Mouse (Mus musculus) MEL (cell line): Measurements from ENCODE around the gene Mrpl9. TPM values are rescaled to one million over a fixed set of nuclear protein-coding genes. Genes with fewer than 3 reads are reported as not detected.

Source experiments
- DNase-seq: peaks from one replicate; pipeline ENCODE4 v3.0.0; 2011; ENCODE audit warnings: low read depth, low spot score
- H3K27ac ChIP-seq: 2 replicates; pipeline ENCODE4 v1.5.1; 2012; ENCODE audit warnings: low read depth, mild to moderate bottlenecking, control low read depth, low read length, moderate library complexity; ENCODE audit not compliant: control insufficient read depth
- H3K27me3 ChIP-seq, 2 experiments: fragments of 150-350 bp in 1 of 2; sonication (generic) in 1 of 2; 2 replicates each; pipeline ENCODE4 v1.6.1; 2012; ENCODE audit warnings: low read length in 2 of 2, mild to moderate bottlenecking in 2 of 2, improper control_type of control experiment in 1 of 2, moderate library complexity in 1 of 2; ENCODE audit not compliant: insufficient read depth in 2 of 2, control insufficient read depth in 1 of 2
- H3K36me3 ChIP-seq, 2 experiments: 2 replicates each; pipeline ENCODE4 v1.6.1; 2012 to 2014; ENCODE audit warnings: low read length in 2 of 2, improper control_type of control experiment in 1 of 2, inconsistent platforms in 1 of 2, mild to moderate bottlenecking in 1 of 2; ENCODE audit not compliant: insufficient read depth in 2 of 2, control insufficient read depth in 1 of 2
- H3K4me1 ChIP-seq, 2 experiments: fragments of 150-350 bp in 1 of 2; sonication (generic) in 1 of 2; 2 replicates each; pipeline ENCODE4 v1.6.1; 2012; ENCODE audit warnings: low read length in 2 of 2, improper control_type of control experiment in 1 of 2, mild to moderate bottlenecking in 1 of 2; ENCODE audit not compliant: insufficient read depth in 2 of 2, control insufficient read depth in 1 of 2
- H3K4me3 ChIP-seq, 2 experiments: fragments of 150-350 bp in 1 of 2; sonication (generic) in 1 of 2; 2 replicates each; pipeline ENCODE4 v1.5.1; 2012; ENCODE audit warnings: low read depth in 2 of 2, low read length in 2 of 2, mild to moderate bottlenecking in 2 of 2, moderate library complexity in 2 of 2, control low read depth in 1 of 2, improper control_type of control experiment in 1 of 2; ENCODE audit not compliant: control insufficient read depth in 1 of 2, insufficient read depth in 1 of 2
- H3K79me2 ChIP-seq: 2 replicates; pipeline ENCODE4 v1.6.1; 2012; ENCODE audit warnings: mild to moderate bottlenecking, low read length, moderate library complexity; ENCODE audit not compliant: control insufficient read depth, poor library complexity, insufficient read depth
- H3K9ac ChIP-seq: 2 replicates; pipeline ENCODE4 v1.6.1; 2012; ENCODE audit warnings: low read depth, mild to moderate bottlenecking, control low read depth, low read length, moderate library complexity; ENCODE audit not compliant: control insufficient read depth, poor library complexity, severe bottlenecking
- H3K9me3 ChIP-seq: fragments of 150-350 bp; sonication (generic); replicated peaks from 2 replicates; pipeline ENCODE4 v1.6.1; 2012; ENCODE audit warnings: mild to moderate bottlenecking, low read length, improper control_type of control experiment, moderate library complexity; ENCODE audit not compliant: insufficient read depth
- CHD2 ChIP-seq: IDR thresholded peaks from 2 replicates; pipeline ENCODE4 v1.6.1; 2011; ENCODE audit warnings: low read length, improper control_type of control experiment
- CTCF ChIP-seq, 3 experiments: IDR thresholded peaks in 2 of 3; conservative IDR thresholded peaks in 1 of 3; 2 replicates each; pipeline ENCODE4 v1.5.1; 2011 to 2012; ENCODE audit warnings: low read length in 3 of 3, low read depth in 2 of 3, mild to moderate bottlenecking in 2 of 3, improper control_type of control experiment in 1 of 3, inconsistent platforms in 1 of 3, mixed read lengths in 1 of 3, moderate library complexity in 1 of 3; ENCODE audit not compliant: control insufficient read depth in 1 of 3, insufficient read depth in 1 of 3, poor library complexity in 1 of 3, severe bottlenecking in 1 of 3
- EP300 ChIP-seq, 2 experiments: IDR thresholded peaks; 2 replicates each; pipeline ENCODE4 v1.6.1; 2011; ENCODE audit warnings: improper control_type of control experiment in 2 of 2, low read length in 2 of 2, low read depth in 1 of 2, mild to moderate bottlenecking in 1 of 2
- ETS1 ChIP-seq: IDR thresholded peaks from 2 replicates; pipeline ENCODE4 v1.6.1; 2012; ENCODE audit warnings: low read depth, mild to moderate bottlenecking, inconsistent platforms, low read length, improper control_type of control experiment, moderate library complexity
- JUND ChIP-seq: IDR thresholded peaks from 2 replicates; pipeline ENCODE4 v1.6.1; 2011; ENCODE audit warnings: low read depth, mild to moderate bottlenecking, improper control_type of control experiment, low read length
- KAT2A ChIP-seq: conservative IDR thresholded peaks from 2 replicates; pipeline ENCODE4 v1.6.1; 2012; ENCODE audit warnings: low read depth, low read length, improper control_type of control experiment, inconsistent platforms
- MAZ ChIP-seq: IDR thresholded peaks from 2 replicates; pipeline ENCODE4 v1.6.1; 2012; ENCODE audit warnings: low read depth, mild to moderate bottlenecking, inconsistent platforms, low read length, improper control_type of control experiment
- POLR2A ChIP-seq, 2 experiments: IDR thresholded peaks; 2 replicates each; pipeline ENCODE4 v1.6.1; 2011 to 2012; ENCODE audit warnings: low read length in 2 of 2, mild to moderate bottlenecking in 2 of 2, control low read depth in 1 of 2, improper control_type of control experiment in 1 of 2, low read depth in 1 of 2, moderate library complexity in 1 of 2; ENCODE audit not compliant: control insufficient read depth in 1 of 2, insufficient read depth in 1 of 2, poor library complexity in 1 of 2
- POLR2AphosphoS2 ChIP-seq: IDR thresholded peaks from 2 replicates; pipeline ENCODE4 v1.6.1; 2011; ENCODE audit warnings: low read length, improper control_type of control experiment
- POLR2AphosphoS5 ChIP-seq: IDR thresholded peaks from 2 replicates; pipeline ENCODE4 v1.6.1; 2012; ENCODE audit warnings: low read depth, borderline replicate concordance, mild to moderate bottlenecking, inconsistent platforms, low read length, moderate library complexity, mixed read lengths
- RAD21 ChIP-seq: IDR thresholded peaks from 2 replicates; pipeline ENCODE4 v1.6.1; 2011; ENCODE audit warnings: mild to moderate bottlenecking, low read depth, low read length, improper control_type of control experiment
- RCOR1 ChIP-seq: IDR thresholded peaks from 2 replicates; pipeline ENCODE4 v1.6.1; 2012; ENCODE audit warnings: low read depth, mild to moderate bottlenecking, inconsistent platforms, low read length, improper control_type of control experiment
- SIN3A ChIP-seq: IDR thresholded peaks from 2 replicates; pipeline ENCODE4 v1.6.1; 2012; ENCODE audit warnings: low read length, improper control_type of control experiment, inconsistent platforms
- UBTF ChIP-seq: IDR thresholded peaks from 2 replicates; pipeline ENCODE4 v1.6.1; 2012; ENCODE audit warnings: low read depth, mild to moderate bottlenecking, inconsistent platforms, low read length, improper control_type of control experiment, moderate library complexity, borderline replicate concordance; ENCODE audit not compliant: insufficient read depth
- ZC3H11A ChIP-seq: IDR thresholded peaks from 2 replicates; pipeline ENCODE4 v1.6.1; 2012; ENCODE audit warnings: low read depth, mild to moderate bottlenecking, inconsistent platforms, low read length, improper control_type of control experiment
- ZNF384 ChIP-seq: IDR thresholded peaks from 2 replicates; pipeline ENCODE4 v1.6.1; 2012; ENCODE audit warnings: low read depth, mild to moderate bottlenecking, inconsistent platforms, low read length, improper control_type of control experiment
- polyA plus RNA-seq, 2 experiments: library from polyadenylated mRNA; stranded (reverse) in 1 of 2; unstranded in 1 of 2; fragments of >175 nt in 1 of 2; fragments of >200 nt in 1 of 2; gene quantifications; 2 replicates each; pipeline versions ENCODE4 v1.2.1 to v1.2.4; 2012; ENCODE audit warnings: low replicate concordance in 2 of 2, low read depth in 1 of 2; ENCODE audit not compliant: insufficient read length in 2 of 2, insufficient read depth in 1 of 2, missing spikeins in 1 of 2
- total RNA-seq: library from RNA; depleted of rRNA; stranded (reverse); fragments of 300-350 nt; gene quantifications from 2 replicates; pipeline ENCODE4 v1.2.3, GENCODE M21; 2012

Gene Mrpl9
- total and polyA plus RNA-seq, 3 experiments, result 191 to 208 TPM; not detected in 1

- peaks cover 0 to 28% of the 10 kb centered on the region in 2 experiments; a peak in 2 of 4 replicates for H3K36me3 ChIP-seq
- no peaks in the 10 kb centered on the region for H3K27me3 ChIP-seq
- H3K4me3 ChIP-seq, result no peak overlapping the region
- no peaks in the 10 kb centered on the region for H3K79me2 ChIP-seq
- H3K9ac ChIP-seq, result no peak overlapping the region
- H3K27ac ChIP-seq, result no peak overlapping the region
- no peak for TF ChIP-seq MAZ
- TF ChIP-seq ZNF384, result no peak
- TF ChIP-seq POLR2A (IDR thresholded peaks at IDR 0.05; ENCODE audit: control insufficient read depth in 1 of 2, insufficient read depth in 1 of 2, low read depth in 1 of 2, low read length in 2 of 2, poor library complexity in 1 of 2), result no peak
- no peak for TF ChIP-seq ETS1
- no peak for TF ChIP-seq POLR2AphosphoS2
- TF ChIP-seq ZC3H11A, result no peak
- TF ChIP-seq RAD21, result no peak
- no peak for TF ChIP-seq POLR2AphosphoS5
- no peak for TF ChIP-seq UBTF
- TF ChIP-seq CTCF (IDR thresholded peaks at IDR 0.05 in 2 of 3, conservative IDR thresholded peaks at IDR 0.05 in 1 of 3; ENCODE audit: control insufficient read depth in 1 of 3, insufficient read depth in 1 of 3, low read depth in 2 of 3, low read length in 3 of 3, poor library complexity in 1 of 3, severe bottlenecking in 1 of 3), result no peak
- no peak for TF ChIP-seq RCOR1
- no peak for TF ChIP-seq JUND
- TF ChIP-seq CHD2, result no peak
- no peak for TF ChIP-seq EP300 (IDR thresholded peaks at IDR 0.05; ENCODE audit: low read depth in 1 of 2, low read length in 2 of 2)
- peaks cover 6 to 46% of the 10 kb centered on the region in 2 experiments; a peak in 3 of 4 replicates for H3K4me1 ChIP-seq
- DNase-seq, result no peak
- no peaks in the 10 kb centered on the region for H3K9me3 ChIP-seq
Measured at GRCm38 (mm10) chr3:94478591-94479169, 35.6 kb downstream of the Mrpl9 start.

GRCm38 (mm10) chr3:94479564-94479963, 36.4 kb downstream of the Mrpl9 start:
- no peak overlapping the region for H3K27ac ChIP-seq
- peak; percentile 45 for DNase-seq
- H3K9me3 ChIP-seq, result no peaks in the 10 kb centered on the region
- no peak overlapping the region for H3K9ac ChIP-seq
- H3K36me3 ChIP-seq, result peaks cover 0 to 25% of the 10 kb centered on the region in 2 experiments; a peak in 2 of 4 replicates
- no peaks in the 10 kb centered on the region for H3K27me3 ChIP-seq
- TF ChIP-seq KAT2A, result no peak
- 0 out of 2 replicates have a peak, but pooled peaks have one; percentile 22 for TF ChIP-seq SIN3A
- TF ChIP-seq, all 39 proteins: peak for 1
- H3K79me2 ChIP-seq, result no peaks in the 10 kb centered on the region
- no peak overlapping the region for H3K4me3 ChIP-seq
- H3K4me1 ChIP-seq, result peaks cover 6 to 42% of the 10 kb centered on the region in 2 experiments; a peak in 3 of 4 replicates
